Mouse (Mus musculus): Measurements from ENCODE around the gene Cdkl2.

DNA sequence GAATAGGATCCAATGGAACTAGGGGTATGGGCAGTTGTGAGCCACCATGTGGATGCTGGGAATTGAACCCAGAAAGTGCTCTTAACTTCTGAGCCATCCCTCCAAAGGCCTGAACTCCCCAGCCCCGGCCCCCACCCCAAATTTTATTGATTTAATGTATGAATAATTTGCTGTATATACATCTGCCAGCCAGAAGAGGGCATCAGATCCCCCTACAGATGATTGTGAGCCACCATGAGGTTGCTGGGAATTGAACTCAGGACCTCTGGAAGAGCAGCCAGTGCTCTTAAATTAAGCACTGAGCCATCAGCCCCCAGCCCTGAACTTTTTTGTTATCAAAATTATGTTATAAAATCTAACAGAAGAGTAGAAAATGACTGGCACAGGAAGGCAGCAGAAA is 32.6 kb upstream of the Cdkl2 start:
- no peak for TF ChIP-seq CTCF (IDR thresholded peaks at IDR 0.05; ENCODE audit: extremely low read depth, insufficient read depth, low read length)
- TF ChIP-seq POLR2A (IDR thresholded peaks at IDR 0.05; ENCODE audit: extremely low read depth, insufficient read depth, low read length) = no peak
